Mouse (Mus musculus) ES-CJ7 (cell line): Measurements from ENCODE around the gene Aig1.

Experiments used
- DNase-seq: peaks from one replicate; pipeline ENCODE4 v3.0.0; 2011; ENCODE audit warnings: low read depth, low spot score

The Aig1 gene

DNA sequence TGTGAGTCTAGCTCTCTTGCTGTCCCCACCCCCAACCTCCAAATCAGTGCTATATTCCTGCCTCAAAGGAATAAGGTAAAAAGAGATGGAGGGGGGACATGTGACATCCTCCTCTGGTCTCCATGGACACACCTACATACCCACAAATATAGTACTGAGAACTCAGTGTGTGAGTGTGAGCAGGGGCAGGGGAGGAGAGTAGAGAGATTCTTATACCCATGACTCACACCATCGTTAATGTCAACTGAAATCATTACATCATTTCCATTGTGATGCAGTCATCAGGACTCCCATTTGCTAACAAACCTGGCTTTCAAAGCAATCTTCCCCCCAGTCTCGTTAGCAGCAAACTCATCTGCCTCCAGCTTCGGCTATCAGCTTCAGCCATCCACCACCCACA, 92.8 kb downstream of the Aig1 start:
- no peak for DNase-seq

DNA sequence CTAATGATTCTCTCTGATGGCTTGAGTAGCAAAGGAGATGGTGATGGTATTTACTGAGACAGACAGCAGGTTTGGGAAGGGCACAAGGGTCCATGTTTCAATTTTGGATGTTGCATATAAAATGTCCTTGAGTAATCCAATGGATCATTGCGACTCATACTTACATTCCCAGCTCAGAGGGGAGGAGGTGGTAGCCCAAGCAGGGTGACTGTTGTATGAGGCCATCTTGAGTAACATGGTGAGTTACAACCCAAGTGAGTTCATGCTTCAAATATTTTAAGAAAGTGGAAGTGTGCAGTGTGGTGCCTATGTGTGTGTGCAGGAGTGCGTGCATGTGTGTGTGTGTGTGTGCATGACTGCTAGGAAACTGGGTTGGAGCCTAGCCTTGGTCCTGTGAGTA, 93.4 kb downstream of the Aig1 start:
- no peak for DNase-seq

DNA sequence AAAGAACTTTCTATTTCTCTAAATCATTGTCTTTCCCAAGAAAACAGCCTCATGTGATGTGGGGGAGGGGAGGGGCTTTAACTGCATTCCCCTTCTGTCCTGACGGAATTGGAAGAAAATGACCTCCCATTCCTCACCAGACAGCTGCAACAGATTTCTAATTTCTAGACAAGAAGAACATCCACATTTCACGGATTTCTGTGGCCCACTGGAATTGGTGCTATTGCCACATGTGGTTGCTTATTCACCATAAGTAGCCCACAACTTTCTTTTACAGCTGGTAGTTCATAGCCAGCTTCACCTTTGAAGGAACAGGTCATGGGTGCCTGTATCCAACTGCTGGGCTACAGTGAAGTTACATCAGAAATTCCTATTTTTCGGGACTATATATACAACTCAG, 93.9 kb downstream of the Aig1 start:
- no peak for DNase-seq

DNA sequence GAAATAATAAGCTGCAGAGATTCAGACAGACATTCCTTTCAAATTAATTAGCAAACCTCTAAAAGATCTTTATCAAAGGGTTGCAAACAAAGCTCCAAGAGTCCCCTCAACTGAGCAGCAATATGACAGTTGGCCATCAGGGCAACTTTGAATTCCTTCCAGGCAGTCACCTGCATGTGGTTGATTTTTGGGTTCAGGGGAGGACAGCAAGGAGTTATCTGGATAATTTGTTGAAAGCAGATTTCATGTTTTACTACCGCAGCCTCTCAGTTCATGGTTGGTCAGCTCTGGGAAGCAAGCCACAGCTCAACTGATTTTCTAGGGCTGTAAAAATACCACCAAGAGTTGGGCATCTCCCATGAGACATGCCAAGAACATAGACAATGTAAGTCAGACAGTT, 98.1 kb downstream of the Aig1 start:
- no peak for DNase-seq

DNA sequence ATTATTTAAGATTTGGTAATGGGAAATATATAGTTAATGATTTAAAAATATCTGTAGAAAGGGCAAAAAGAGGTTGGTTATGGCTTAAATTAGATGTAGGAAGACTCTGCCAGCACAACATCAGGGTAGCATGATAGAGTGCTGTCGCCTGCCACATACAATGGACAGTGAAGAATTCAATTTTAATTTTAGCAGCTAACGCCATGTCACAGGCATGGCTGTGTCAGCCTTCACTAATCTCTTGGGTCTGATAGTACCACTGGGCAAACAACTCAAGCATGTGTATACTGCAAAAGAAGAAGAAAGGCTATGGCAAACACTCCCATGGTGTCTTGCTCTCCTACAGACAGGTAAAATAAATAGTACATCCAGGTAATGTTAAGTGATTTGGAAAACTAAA, 99.0 kb downstream of the Aig1 start:
- no peak for DNase-seq

DNA sequence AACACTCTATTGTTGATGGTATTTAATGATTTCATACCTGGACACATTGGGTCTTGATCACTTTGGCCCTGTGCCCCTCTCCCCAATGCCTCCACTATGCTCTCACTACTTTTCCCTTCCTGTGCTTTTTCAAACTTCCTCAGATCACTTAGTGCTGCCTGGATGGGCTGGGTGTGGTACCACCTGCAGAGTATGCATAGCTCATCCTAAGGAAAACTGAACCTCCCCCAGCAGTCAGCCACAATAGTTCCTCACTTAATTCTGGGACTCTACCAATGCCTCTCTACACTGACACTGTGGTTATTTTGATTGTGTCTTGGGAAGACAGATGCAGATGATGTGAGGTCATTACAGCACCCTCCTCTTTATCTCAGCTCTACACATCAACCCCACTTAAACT, 99.9 kb downstream of the Aig1 start:
- peak; percentile 51 for DNase-seq

DNA sequence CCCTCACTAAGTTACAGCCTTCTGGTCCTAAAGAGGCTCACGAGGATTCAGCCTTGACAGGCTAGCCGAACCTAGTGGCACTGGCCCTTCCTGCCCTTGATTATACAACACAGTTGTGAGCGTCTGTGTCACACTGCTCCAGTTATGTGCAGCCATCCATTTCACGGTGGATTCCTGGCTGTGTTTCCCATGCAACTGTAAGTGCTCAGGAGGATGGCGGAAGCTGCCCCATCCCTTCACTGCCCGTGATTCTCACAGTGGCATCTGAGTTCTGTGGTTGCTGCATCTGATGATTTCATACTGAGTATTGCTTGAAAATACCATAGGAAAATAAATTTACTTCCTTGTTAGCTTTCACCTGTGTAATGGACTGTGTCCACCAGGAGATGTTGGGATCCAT, 101.7 kb downstream of the Aig1 start:
- DNase-seq = no peak

DNA sequence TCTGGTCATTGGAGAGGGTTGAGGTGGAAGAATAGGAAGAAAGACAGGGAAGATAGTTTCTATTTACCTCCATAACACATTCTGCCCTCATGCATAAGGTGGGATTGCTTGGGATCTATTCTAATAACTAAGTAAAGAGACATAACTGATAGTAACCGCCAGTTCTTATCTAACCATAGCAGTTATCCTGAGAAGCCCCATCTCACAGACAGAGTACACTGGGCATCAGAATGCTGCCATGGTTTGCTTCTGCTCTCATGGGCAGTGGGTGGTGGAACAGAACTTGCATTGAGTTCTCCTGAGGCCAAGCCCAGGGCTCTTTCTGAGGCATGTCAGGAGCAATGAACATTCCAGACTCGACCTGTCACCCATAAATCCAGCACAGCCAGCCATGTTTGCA, 105.6 kb downstream of the Aig1 start:
- DNase-seq = no peak

DNA sequence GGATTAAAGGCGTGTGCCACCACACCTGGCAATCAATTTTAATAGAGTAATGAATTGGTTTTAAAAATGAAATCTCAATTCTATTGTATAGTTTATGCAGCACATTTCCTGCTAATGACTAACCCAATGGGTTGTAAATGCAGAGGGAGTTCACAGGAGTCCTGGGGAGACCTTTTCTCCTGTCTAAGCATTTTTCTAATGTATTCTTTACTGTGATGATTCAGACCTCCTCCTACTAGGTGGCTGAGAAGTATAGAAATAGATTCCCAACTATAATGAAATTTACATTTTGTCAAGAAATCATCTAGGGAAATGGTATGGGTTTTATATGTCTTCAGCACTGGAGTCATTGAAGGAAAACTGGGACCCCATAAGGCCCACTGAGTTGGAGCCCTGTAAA, 114.1 kb downstream of the Aig1 start:
- no peak for DNase-seq

DNA sequence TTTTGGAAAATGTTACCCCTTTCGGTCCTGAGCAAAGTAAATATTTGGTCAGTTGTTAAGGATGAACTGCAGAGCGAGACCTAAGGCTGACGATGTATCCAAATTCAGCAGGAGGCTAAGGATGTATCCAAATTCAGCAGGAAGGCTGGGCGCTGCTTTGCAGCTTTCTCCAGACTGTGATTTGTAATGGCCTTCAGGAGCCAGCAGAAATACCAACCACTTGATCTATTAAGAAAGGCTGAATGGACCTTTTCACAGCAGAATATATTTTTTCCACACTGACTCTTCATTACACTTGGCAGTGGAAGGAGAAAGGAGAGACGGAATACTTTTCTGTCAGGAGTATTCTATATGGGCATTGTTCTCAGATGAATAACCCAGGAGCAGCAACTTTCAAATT, 115.0 kb downstream of the Aig1 start:
- DNase-seq = no peak

DNA sequence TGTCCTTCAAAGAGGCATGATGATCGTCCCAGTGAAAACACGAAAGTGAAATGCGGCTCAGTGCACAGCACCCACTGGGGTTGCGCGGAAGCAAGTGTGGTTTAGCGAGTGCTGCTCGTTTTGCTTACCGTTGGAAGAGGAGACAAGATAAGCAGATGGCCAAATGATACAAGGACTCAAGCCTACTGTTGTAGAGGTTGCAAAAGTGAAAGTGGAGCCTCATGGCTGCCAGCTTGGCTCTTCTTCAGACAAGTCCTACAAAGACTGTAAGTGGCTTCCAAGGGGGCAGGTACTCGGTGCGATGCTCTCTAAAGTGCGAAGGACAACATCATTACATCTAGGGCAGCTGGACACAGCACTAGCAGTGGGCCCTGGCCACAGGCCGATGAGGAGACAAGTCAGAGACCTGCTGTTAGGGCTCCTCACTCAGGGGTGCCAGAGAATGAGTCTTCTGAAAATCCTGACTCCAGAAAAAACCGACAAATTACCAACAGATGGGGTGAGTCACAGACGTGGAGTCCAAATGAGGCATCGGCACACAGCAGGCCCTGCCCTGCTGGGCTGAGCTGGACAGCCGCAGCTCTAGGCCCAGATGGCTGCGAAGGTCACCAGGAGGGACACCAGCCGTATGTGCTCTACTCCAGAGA, 129.2 kb downstream of the Aig1 start:
- DNase-seq = no peak

DNA sequence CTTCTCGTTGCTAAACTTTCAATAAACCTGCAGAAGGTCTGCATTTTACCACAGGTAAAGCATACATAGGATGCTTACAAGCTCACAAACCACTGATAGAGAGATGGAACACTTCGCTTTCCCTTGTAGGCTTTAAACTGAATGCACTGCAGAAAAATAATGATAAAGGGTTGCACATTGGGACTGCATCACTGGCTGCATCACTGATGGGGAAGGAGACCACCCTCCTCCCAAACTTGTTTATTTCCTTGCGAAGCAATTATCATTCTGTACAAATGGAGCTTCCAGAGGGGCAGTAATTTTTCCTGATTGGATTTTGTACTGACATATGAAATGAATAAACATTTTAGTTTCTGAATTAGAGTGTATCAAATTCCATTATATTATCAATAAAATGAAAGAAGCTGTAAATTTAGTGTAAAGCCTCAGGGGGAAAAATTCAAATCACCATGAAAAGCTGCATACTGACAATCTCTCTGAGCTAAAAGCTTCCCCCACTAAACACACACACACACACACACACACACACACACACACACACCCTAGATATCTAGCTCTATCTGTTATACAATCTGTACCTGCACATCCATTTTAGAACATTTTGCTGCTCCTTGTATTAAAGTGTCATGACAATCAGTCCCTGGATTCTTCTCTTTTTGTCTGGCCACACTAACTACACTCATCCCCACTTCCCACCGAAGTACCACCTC, 138.6 kb downstream of the Aig1 start:
- DNase-seq = no peak

DNA sequence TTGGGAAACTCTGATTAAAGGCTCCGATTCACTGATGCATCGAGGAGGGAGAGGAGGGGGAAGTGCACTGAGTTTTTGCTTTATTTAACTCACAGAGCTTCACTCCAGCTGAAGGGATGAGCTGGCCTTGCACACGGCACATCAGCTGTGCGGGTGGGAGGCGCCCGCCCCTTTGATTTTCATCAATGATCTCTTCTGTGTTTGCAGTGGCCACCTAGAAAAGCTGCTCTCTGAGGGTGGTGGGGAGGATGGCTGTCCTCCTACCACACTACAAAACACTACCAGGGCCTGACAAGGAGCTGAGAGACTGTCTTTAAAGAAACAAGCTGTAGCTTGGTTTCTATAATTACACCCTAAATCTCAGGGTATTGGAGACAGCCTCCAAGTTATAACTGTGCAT, 141.1 kb downstream of the Aig1 start:
- no peak for DNase-seq

DNA sequence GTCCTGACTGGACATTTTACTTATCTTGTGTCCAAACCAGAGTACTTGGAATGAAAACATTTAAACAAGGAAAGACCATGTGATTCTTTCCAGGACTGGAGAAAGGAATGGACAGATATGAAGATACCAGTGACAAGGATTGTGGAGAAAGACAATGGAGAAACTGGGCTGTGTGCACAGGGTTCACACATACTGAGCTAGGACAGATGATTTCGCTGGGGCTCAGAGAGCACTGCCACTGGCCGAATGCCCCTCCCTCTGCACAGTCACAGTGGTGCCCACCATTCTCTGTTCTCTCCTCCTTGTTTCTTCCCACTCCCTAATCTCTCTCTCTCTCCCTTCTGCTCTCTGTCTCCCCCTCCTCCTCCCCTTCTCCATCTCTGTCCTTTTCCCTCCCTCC, 142.6 kb downstream of the Aig1 start:
- no peak for DNase-seq

DNA sequence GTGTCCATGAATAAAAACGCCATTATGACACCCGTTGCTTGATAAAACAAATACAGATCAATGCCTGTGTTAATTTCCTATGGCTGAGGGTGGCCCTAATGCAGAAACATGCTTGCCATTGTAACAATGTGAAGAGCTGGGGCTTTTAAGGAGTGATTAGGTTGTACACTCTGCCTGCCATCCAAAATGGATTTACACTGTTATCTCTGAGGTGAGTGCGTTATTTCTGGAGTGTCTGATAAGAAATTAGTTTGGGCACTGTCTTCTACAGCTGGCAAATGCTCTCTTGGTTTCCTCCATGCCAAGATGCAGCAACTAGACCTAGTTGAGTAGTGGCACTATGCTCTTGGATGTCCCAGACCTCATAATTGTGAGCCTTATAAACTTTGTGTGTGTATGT, 143.5 kb downstream of the Aig1 start:
- DNase-seq = no peak

DNA sequence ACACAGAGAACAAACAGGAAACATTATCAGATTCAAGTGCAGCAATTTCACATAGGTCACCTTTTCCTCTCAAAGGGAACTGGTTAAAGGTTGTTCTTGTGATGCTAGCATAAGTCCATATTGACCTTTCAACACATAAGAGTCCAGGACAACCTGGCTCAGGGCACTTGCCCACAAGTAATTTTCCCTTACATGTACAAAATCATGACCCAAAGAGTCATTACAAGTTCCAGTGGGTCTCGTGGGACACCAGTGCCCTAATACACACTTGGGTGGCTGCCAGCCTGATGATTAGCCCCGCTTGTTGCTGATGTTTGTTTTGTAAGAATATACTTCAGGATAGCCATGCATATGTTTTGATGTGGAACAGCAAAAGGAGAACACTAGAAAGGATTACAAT, 152.6 kb downstream of the Aig1 start:
- no peak for DNase-seq

DNA sequence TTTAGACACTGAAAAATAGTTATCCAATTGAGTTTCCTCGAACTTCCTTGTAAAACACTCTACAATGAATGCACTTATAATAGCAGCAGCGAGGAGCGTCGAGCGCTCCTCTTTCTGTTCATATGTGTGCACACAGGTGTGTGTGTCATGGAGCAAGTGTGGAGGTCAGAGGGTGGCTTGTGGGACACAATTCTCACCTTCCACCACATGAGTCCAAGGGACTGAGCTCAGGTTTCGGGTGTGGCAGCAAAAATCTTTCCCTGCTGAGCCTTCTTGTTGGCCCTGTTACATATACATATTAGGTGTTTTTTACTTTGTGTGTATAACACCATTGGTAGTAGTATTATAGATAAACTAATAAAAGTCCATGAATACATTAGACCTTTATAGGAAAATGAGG, 153.2 kb downstream of the Aig1 start:
- no peak for DNase-seq

DNA sequence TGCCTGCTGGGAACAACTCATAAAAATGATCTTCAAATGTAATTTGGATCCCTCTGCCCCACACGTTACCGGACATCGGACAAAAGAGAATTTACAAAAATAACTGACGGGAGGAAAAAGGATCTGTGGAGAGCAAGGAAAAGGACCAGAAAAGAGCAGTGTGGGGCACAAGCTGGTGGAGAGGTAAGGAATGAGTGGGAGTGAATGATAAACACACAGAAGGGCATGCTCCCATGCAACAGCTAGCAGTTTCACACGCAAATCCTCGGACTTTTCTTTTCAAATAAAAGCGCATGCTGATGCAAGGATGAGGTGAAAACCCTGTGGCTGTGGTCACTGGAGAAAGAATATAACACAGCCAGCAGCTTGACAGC, 153.9 kb downstream of the Aig1 start:
- DNase-seq = no peak

DNA sequence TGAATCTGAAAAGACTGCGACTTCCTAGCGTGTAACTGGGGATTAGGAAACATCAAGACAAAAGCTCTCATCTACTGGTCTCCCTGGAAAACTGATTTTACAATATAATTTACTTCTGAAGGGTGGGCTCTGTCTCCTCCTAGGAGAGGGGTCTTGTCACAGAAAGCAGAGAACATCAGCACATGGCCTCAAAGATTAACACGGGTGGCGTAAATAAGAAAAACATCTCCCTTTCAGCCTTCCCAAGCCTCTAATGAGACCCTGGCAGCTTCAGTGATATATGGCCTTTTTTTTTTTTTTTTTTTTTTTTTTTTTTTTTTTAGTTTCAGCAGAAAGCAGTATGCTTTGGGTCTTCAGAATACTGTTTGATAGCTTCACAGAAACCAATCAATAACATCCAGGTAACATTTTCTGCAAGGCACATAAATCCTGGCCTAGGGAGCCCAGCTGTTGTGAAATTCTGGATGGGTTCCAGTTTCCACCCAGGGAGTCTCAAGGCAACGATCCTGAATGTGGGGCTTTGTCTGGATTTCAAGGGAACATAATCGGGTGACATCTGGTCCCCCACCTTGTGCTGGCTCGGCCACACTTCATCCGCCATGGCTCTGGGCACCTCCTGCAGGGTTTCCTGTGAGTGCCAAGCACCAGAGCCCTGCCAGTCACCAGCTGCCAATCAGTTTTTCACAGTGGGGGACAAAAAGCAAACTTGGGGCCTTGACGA, 154.4 kb downstream of the Aig1 start:
- no peak for DNase-seq

DNA sequence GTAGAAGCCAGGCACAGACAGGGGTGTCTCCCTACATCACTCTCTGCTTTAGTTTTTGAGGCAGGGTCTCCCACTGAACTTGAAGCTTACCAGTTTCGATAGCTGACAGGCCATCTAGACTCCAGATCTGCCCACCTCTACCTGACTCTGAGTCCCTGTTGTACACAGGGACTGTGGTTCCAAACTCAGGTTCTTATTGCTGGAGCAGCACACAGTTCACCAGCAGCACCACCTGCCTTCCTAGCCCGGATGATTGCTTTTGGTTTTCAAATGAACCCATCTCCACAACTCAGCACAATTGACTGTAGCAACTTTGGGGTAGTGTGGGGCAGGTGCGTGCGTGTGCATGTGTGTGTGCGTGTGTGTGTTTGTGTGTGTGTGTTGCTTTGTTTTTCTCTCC, 155.1 kb downstream of the Aig1 start:
- DNase-seq = no peak

DNA sequence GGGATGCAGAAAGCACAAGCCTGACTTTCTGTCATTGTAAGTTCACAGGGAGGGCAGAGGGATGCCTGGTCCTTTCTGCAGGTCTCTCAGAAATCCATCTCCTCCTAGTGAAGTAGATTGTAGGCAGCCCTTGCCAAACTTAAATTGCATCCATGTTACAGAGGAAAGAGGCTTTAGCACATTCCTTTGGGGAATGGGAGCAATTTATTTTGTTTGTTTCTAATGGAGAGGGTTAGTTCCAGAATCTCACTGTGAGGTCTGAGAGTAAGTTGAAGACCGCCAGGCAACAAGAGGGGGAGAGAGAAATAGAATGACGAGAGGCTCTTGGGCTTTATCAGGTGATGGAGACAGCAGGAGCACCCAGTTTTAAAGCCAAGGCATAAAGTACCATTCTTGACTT, 155.7 kb downstream of the Aig1 start:
- no peak for DNase-seq

DNA sequence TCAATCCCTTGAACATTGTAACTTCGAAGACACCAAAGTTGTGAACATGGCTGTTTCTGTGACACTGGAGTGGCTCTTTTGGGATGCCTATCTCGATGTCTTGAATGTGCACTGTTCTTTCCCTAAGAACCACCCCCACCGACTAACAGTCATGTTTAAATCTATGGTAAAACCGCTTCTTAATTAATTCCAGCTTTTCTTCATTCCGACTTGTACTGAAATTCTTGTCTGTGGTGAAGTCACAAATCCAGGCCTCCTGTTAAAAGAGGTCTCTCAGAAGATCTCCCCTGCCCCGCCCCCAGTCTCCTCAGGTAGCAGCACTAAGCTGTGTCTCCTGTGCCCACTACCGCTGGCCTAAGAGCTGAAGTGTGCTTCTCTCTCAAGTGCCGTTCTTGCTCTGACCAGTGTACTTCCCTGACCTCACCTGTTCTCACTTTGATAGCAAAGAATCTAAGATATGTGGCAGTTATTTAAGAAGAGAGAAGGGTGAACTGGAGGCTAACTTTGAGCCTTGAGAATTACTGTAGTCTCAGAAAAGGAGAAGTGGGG, 157.4 kb downstream of the Aig1 start:
- DNase-seq = no peak

DNA sequence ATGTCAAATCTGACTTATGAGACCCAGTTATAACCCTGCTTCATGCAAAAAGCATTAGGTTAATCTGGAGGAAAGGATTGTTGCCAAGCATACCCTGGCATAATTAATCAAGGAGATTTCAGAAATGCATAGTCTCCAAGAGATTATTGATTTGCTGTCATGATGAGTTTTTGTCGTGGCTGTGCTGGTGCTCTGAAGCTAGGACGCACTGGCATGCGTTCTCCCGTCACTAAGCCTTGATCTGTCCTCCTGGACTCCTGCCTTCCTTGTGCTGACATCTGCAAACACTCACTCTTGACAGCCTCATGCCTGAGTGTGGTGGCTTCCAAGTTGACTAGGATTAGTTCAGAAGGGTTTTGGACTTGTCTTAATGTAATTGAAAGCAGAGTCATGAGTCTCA, 163.0 kb downstream of the Aig1 start:
- DNase-seq = no peak
